Mouse (Mus musculus): ENCODE measurements around the gene Psg19.

GRCm38 (mm10) chr7:18746189-18746860 is 52.0 kb downstream of the Psg19 start:
- no peak for TF ChIP-seq E2F4 (IDR thresholded peaks at IDR 0.05; ENCODE audit: insufficient read depth)
- no peak for TF ChIP-seq POLR2A (IDR thresholded peaks at IDR 0.05; ENCODE audit: insufficient read length, low read depth)
- no peak for TF ChIP-seq TCF3 (IDR thresholded peaks at IDR 0.05; ENCODE audit: insufficient read length, low read depth)
- no peak for TF ChIP-seq MAX (IDR thresholded peaks at IDR 0.05; ENCODE audit: low read depth)
- no peak for TF ChIP-seq POLR2AphosphoS2 (IDR thresholded peaks at IDR 0.05; ENCODE audit: insufficient read length, low read depth)

Measured in myocyte (in vitro differentiated cells).